19 mouse cellular contexts compared by ENCODE assay signal in genomic region chr13:114604037-114604694, GRCm38 (mm10).
DNase-seq lines count a peak whose midpoint lies in the region; ATAC-seq and TF ChIP-seq lines count a peak whose summit lies in the region.
"Had no signal": no experiment of that assay in that cellular context is flagged by ENCODE, and none has a peak within 500 bp of the region (broad histone marks: within the 10 kb centered on the region; RNA-seq: fewer than 3 reads in every experiment).

No protein-coding gene starts in this region.

- TF ChIP-seq POLR2A in brain, embryonic 14.5 days (IDR thresholded peaks at IDR 0.05; ENCODE audit: borderline replicate concordance, extremely low read depth, insufficient read depth, insufficient read length, poor library complexity, severe bottlenecking) = no peak

- H3K4me3 ChIP-seq in heart, embryonic 12.5 days = no peak overlapping the region
- H3K4me3 ChIP-seq: embryonic facial prominence, embryonic 13.5 days; gastrocnemius, adult 2 months; hindbrain, embryonic 12.5 days; intestine, embryonic 15.5 days had no signal

- H3K27ac ChIP-seq in heart, embryonic 12.5 days (ENCODE audit: poor library complexity, severe bottlenecking) = no peak overlapping the region
- H3K27ac ChIP-seq: embryonic facial prominence, embryonic 13.5 days; gastrocnemius, adult 2 months; hindbrain, embryonic 12.5 days; intestine, embryonic 15.5 days had no signal

- 78% methylated on average over 11 of the region's 11 CpGs for WGBS in heart, embryonic 12.5 days

- no peak for TF ChIP-seq CTCF in brain, embryonic 14.5 days (IDR thresholded peaks at IDR 0.05; ENCODE audit: borderline replicate concordance, extremely low read depth, insufficient read depth, insufficient read length)

- no peaks in the 10 kb centered on the region for H3K27me3 ChIP-seq in heart, embryonic 12.5 days (replicated peaks)
- H3K27me3 ChIP-seq: embryonic facial prominence, embryonic 13.5 days; hindbrain, embryonic 12.5 days; intestine, embryonic 15.5 days had no signal

- no peak for DNase-seq in frontal cortex, postnatal 10 days (ENCODE audit: low spot score in 2 of 2)
- peak; percentile 42 for DNase-seq in brain, adult 2 months (ENCODE audit: low read depth, low spot score)
- peak; percentile 32 for DNase-seq in brain, embryonic 14.5 days (ENCODE audit: low read depth)
- DNase-seq in telencephalon, adult 2 months (ENCODE audit: low read depth, low spot score) = peak; percentile 24
- DNase-seq: adrenal gland, adult 8-10 months; adrenal gland, postnatal 36 days; cerebellum, adult 18-20 months; cerebellum, adult 9-11 months; cerebellum, postnatal 36 days; gastrocnemius, adult 2 months; gastrocnemius, postnatal 36 days; heart, postnatal 10 days; heart, postnatal 4 days; kidney, adult 18-20 months had no signal

- H3K9me3 ChIP-seq in heart, embryonic 12.5 days (replicated peaks) = 0 out of 2 replicates have a peak, but pooled peaks cover 3% of the 10 kb centered on the region
- H3K9me3 ChIP-seq: embryonic facial prominence, embryonic 13.5 days; hindbrain, embryonic 12.5 days; intestine, embryonic 15.5 days had no signal

- ATAC-seq in frontal cortex, adult (ENCODE audit: low TSS enrichment) = peak; percentile 55; the same call in 1 of the 2 replicates
- no peak for ATAC-seq in heart, embryonic 12.5 days (ENCODE audit: insufficient number of reproducible peaks, low FRiP score)
- ATAC-seq: intestine, embryonic 15.5 days had no signal

- H3K9ac ChIP-seq in heart, embryonic 12.5 days = no peak overlapping the region
- H3K9ac ChIP-seq: embryonic facial prominence, embryonic 13.5 days; hindbrain, embryonic 12.5 days; intestine, embryonic 15.5 days had no signal

- no peaks in the 10 kb centered on the region; the same call in 1 of the 2 replicates for H3K4me1 ChIP-seq in heart, embryonic 12.5 days (replicated peaks)
- H3K4me1 ChIP-seq: embryonic facial prominence, embryonic 13.5 days; hindbrain, embryonic 12.5 days; intestine, embryonic 15.5 days had no signal

- no peaks in the 10 kb centered on the region for H3K36me3 ChIP-seq in heart, embryonic 12.5 days
- H3K36me3 ChIP-seq: embryonic facial prominence, embryonic 13.5 days; hindbrain, embryonic 12.5 days; intestine, embryonic 15.5 days had no signal

- H3K4me2 ChIP-seq in heart, embryonic 12.5 days = no peak overlapping the region
- H3K4me2 ChIP-seq: embryonic facial prominence, embryonic 13.5 days; hindbrain, embryonic 12.5 days; intestine, embryonic 15.5 days had no signal

Comparison
In these comparisons a context has a peak if more than half of its experiments do, and no peak if none do; other contexts are left out.
1. DNase-seq: peak in brain, adult 2 months (single experiment), brain, embryonic 14.5 days (single experiment) and telencephalon, adult 2 months (single experiment); none in frontal cortex, postnatal 10 days (0 of 2).